Mouse (Mus musculus) left cerebral cortex, adult 2 months (tissue): ENCODE data around the gene Terf2ip. TPM values are rescaled to one million over a fixed set of nuclear protein-coding genes. Genes with fewer than 3 reads are reported as not detected.
A peak's percentile ranks its signal among the peaks of the same experiment; 100 is the strongest.

Experiments
- DNase-seq, 2 experiments: peaks; one replicate each; pipeline ENCODE4 v3.0.0; 2021 to 2022; ENCODE audit warnings: low spot score in 2 of 2, mixed read lengths in 1 of 2; ENCODE audit errors: extremely low spot score in 1 of 2
- H3K27ac ChIP-seq: fragments of 200-600 bp; 2 replicates; pipeline ENCODE4 v1.8.1; 2022
- H3K4me3 ChIP-seq: fragments of 200-600 bp; 2 replicates; pipeline ENCODE4 v1.8.1; 2022
- CTCF ChIP-seq: fragments of 200-600 bp; IDR thresholded peaks from 2 replicates; pipeline ENCODE4 v1.8.1; 2022; ENCODE audit warnings: antibody characterized with exemption, mild to moderate bottlenecking, moderate library complexity
- intact Hi-C: fragments of 180-260 bp; cut with DNase I; formaldehyde crosslinking; loops from one replicate; pipeline ENCODE4 v1.15.1; 2025
- total RNA-seq, 2 experiments: library from RNA; stranded (reverse); gene quantifications; 2 replicates each; pipeline ENCODE4 v1.2.3; 2021

Gene Terf2ip
- total RNA-seq, 2 experiments from 2014 or later = 37.3 to 40.6 TPM

DNA sequence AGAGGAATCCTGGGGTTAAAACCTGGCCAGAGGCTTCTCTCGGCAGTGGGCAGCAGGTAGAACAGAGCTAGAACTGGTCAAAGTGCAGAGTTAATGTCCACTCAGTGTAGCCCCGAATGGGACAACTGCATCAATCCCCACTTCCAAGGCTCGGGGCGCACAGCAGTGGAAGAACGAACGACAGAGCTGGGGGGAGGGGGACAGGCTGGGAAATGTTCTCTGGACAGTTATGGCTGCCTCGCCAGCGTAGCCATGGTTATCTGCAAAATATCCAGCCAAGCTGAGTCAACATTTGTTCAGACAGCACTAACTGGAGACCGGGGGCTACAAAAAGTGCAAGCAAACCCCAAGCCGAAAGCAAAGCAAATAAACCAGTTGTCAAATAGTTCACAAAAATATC, 33.1 kb upstream of the Terf2ip start:
- no peak overlapping the region for H3K27ac ChIP-seq
- no peak for DNase-seq
- intact Hi-C loops = no loop called here
- TF ChIP-seq CTCF = no peak
- H3K4me3 ChIP-seq = no peak overlapping the region

DNA sequence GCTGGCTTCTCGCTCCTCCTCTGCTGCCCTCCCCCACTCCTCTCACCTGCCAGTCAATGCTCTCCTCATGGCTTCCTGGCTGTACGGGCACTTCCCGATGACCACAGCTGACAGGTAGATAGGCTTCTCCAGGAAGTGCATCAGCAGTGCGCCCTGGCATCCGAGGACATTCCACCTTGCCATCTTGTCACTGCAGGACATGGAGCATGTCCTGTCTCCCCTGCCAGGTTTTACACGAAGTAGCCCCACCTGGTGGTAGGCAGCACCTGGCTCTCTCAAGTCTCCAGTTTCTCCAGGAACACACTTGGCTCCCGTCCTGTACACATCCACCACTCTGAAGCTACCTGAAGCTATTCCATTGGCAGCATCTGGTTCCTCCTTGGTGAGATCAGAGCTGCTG, 29.1 kb upstream of the Terf2ip start:
- intact Hi-C loops = no loop called here
- H3K27ac ChIP-seq = no peak overlapping the region
- no peak overlapping the region for H3K4me3 ChIP-seq
- no peak for DNase-seq
- TF ChIP-seq CTCF = no peak; the same call in none of the 2 replicates

GRCm38 (mm10) chr8:111984511-111984910, 26.7 kb upstream of the Terf2ip start:
- no peak for TF ChIP-seq CTCF
- no peak overlapping the region for H3K27ac ChIP-seq
- DNase-seq = peak in 1 of 2 experiments; percentile 43
- H3K4me3 ChIP-seq = no peak overlapping the region
- intact Hi-C loops = no loop called here

- peak; percentile 83 for TF ChIP-seq CTCF
- no peak overlapping the region for H3K4me3 ChIP-seq
- peak; percentile 69 to 72 for DNase-seq
- intact Hi-C loops = loop anchor here (1.0 to 5.0 kb wide), 2 partner anchors 48 to 109 kb away; partner anchors contain the start of gene Gabarapl2
- no peak overlapping the region for H3K27ac ChIP-seq
Observed at GRCm38 (mm10) chr8:111989911-111990310, 21.3 kb upstream of the Terf2ip start.

GRCm38 (mm10) chr8:111991278-111991677, 19.9 kb upstream of the Terf2ip start:
- TF ChIP-seq CTCF = no peak
- peak overlapping the region; percentile 95 for H3K4me3 ChIP-seq
- DNase-seq = no peak
- peak overlapping the region; percentile 80 for H3K27ac ChIP-seq
- intact Hi-C loops = loop anchor here (5.0 kb wide), 1 partner anchor 49 kb away; the partner anchor contains the start of gene Gabarapl2

DNA sequence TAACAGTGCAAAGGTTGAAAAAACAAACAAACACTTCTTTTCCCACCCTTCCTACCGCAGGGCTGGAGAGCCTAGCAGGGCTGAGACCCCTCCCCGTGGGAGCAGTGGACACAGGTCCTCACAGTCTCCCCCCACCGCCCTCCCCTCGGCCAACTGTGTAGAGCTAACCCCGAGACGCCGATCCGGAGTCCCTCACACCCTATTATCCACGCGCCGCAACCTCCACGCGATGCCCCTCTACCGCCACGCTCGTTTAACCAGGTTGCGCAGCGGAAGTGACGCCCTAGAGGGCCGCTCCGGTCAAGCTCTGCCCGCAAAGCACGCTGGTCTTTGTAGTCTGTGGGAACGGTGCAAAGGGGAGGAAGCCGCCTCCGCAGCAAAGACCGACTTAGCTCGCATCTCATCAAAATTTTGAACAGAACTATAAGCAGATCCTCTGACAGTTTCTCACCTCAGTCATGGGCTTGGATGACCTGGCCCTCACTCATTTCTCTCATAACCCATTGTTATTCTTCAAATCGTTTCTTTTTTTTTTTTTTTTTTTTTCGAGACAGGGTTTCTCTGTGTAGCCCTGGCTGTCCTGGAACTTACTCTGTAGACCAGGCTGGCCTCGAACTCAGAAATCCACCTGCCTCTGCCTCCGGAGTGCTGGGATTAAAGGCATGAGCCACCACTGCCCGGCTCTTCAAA, 19.0 kb upstream of the Terf2ip start, which contains the start of gene Adat1:
Gene Adat1 (minus strand): TSS at position 290 of the 690 bp plus-strand sequence.
- Histone ChIP-seq H3K27ac (peak within 1 kb of the TSS; percentile 80), H3K4me3 (peak within 1 kb of the TSS; percentile 95)
- intact Hi-C loops = loop anchor here (2.0 to 5.0 kb wide), 2 partner anchors 19 to 50 kb away; partner anchors contain the start of genes Gabarapl2, Kars and Terf2ip
- TF ChIP-seq CTCF = no peak; the same call in 1 of the 2 replicates
- DNase-seq = peak; percentile 83 to 85

DNA sequence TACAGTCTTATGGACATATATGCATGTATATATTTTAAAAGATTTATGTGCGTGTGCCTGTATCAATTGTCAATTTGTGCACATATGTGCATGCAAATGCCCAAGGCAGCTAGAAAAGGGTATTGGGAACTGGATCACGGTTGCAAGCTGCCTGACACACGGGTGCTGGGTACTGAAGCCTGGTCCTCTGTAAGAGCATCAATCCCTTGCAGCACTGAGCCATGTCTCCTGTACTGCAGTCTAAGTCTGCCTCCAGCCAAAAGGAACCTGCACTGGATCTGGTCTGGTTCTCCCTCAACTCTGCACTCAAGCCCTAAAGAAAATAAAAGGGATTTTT, 18.5 kb upstream of the Terf2ip start:
- no peak overlapping the region for H3K27ac ChIP-seq

GRCm38 (mm10) chr8:112004754-112005153, 6.4 kb upstream of the Terf2ip start:
- TF ChIP-seq CTCF = no peak
- Histone ChIP-seq H3K4me3 (no peak overlapping the region), H3K27ac (no peak overlapping the region)
- DNase-seq = no peak
- intact Hi-C loops = no loop called here

More for the DNA sequence above, 18.5 kb upstream of the Terf2ip start:
- no peak for DNase-seq
- intact Hi-C loops = loop anchor here (2.0 to 5.0 kb wide), 2 partner anchors 18 to 50 kb away; partner anchors contain the start of genes Gabarapl2, Kars and Terf2ip
- H3K4me3 ChIP-seq = no peak overlapping the region; the same call in 1 of the 2 replicates
- no peak for TF ChIP-seq CTCF

DNA sequence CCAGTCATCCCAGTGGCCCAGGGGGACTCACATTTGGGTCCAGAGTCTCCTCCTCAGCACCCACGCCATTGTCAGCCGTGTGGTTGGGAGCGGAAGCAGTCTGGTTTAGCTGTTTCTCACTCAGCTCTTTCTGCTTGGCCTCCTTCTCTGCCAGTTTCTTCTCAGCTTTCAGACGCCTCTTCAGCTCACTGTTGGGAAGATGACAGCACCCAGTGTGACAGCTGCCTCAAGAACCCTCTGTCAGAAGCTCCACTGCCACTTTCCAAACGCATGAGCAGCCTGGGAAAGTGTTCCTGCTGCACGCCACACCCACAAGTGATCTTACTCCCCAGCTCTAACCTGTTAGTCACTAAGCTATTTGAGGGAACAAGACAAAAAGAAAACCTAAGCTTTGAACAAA, 5.6 kb upstream of the Terf2ip start:
- Histone ChIP-seq H3K4me3 (no peak overlapping the region), H3K27ac (no peak overlapping the region)
- DNase-seq = peak in 1 of 2 experiments; percentile 36
- intact Hi-C loops = no loop called here
- no peak for TF ChIP-seq CTCF

- TF ChIP-seq CTCF = no peak
- Histone ChIP-seq H3K4me3 (no peak overlapping the region), H3K27ac (no peak overlapping the region)
- no peak for DNase-seq
- intact Hi-C loops = no loop called here
Observed at GRCm38 (mm10) chr8:112007669-112008068, 3.5 kb upstream of the Terf2ip start.

GRCm38 (mm10) chr8:112009558-112009957, 1.6 kb upstream of the Terf2ip start:
- no peak for TF ChIP-seq CTCF
- Histone ChIP-seq H3K27ac (no peak overlapping the region), H3K4me3 (no peak overlapping the region)
- DNase-seq = no peak
- intact Hi-C loops = no loop called here

DNA sequence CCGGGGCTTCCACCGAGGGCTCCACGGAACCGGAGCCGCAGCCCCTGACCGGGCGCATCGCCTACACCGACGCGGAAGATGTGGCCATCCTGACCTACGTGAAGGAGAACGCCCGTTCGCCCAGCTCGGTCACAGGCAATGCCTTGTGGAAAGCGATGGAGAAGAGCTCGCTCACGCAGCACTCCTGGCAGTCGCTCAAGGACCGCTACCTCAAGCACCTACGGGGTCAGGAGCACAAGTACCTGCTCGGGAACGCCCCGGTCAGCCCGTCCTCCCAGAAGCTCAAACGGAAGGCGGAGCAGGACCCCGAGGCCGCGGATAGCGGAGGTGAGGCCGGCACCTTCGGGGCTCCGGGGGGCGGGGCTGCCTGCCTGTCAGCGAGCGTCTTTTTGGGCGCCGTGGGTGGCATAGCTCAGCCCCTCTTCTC, 631 bp downstream of the Terf2ip start:
- intact Hi-C loops = loop anchor here (2.0 kb wide), 1 partner anchor 19 kb away; the partner anchor contains the start of gene Adat1
- H3K27ac ChIP-seq = peak overlapping the region; percentile 70
- no peak for TF ChIP-seq CTCF
- H3K4me3 ChIP-seq = peak overlapping the region; percentile 99
- DNase-seq = peak; percentile 40 to 45
